Mouse (Mus musculus): ENCODE data around the gene Pgap2.

DNA sequence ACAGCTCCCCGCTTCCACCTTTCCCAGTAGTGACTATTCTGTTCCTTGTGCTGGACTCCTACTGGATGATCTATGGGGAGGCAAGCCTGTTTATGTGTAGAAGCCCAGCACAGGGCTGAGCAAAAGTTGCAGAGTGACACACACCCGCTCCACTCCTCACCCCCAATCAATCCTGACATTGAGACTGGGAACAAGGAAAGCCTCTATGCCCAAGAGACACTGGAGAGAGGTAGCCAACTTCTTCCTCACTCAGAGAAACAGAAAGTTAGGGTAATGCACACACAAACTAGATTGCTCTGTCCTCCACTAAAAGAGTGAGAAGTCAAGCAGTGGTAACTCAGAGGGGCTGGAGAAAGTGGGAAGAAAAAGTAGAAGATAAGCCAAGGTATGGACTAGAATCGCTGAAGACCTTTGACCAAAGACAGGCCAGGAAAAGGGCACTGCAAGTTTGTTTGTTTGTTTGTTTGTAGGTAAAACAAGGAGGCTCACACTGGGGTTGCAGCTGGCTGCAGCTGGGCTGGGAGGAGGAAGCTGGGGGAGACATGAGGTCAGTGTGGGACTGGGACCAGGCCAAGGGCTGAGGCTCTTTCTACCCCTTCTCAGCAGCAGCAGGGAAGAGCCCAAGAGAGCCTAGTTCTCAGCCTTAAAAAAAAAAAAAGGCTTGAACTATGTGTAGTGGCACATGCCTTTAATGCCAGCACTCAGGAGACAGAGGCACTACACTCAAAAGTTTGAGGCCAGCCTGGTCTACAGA lies 35.0 kb downstream of the Pgap2 start:
- no peak for TF ChIP-seq CTCF (IDR thresholded peaks at IDR 0.05; ENCODE audit: extremely low read depth, insufficient read length, insufficient replicate concordance, low read depth, low read length)
- TF ChIP-seq POLR2A (IDR thresholded peaks at IDR 0.05; ENCODE audit: low read depth, low read length): no peak
